Mouse (Mus musculus): ENCODE data around the gene Cdan1. TPM values are rescaled to one million over a fixed set of nuclear protein-coding genes. Genes with fewer than 3 reads are reported as not detected.

Cdan1 gene
- 4.3 and 6.5 TPM in 2 replicates for polyA plus RNA-seq (2015; fragmentation: Nextera tagmentation; extraction: Ambion mirVana)

- peak within 1 kb of the TSS; percentile 90 for H3K4me2 ChIP-seq
- no peaks in the 10 kb centered on the region for H3K9me3 ChIP-seq (replicated peaks)
- H3K27ac ChIP-seq: peak within 1 kb of the TSS; percentile 76
- H3K9ac ChIP-seq: peak within 1 kb of the TSS; percentile 93
- peak; percentile 48 for ATAC-seq (replicated peaks; ENCODE audit: insufficient number of reproducible peaks, insufficient read depth, low FRiP score, low read depth)
- H3K36me3 ChIP-seq: no peaks in the 10 kb centered on the region
- H3K27me3 ChIP-seq: no peaks in the 10 kb centered on the region
- under 1% methylated on average over 69 of the region's 71 CpGs for WGBS
- peaks cover 8% of the 10 kb centered on the region; the same call in 1 of the 2 replicates for H3K4me1 ChIP-seq (replicated peaks)
- H3K4me3 ChIP-seq: peak within 1 kb of the TSS; percentile 99
Observed at GRCm38 (mm10) chr2:120849449-120850423, at the start of gene Cdan1. Gene Cdan1 (minus strand): TSS chr2:120850128.

GRCm38 (mm10) chr2:120896361-120896760 lies 46.4 kb upstream of the Cdan1 start:
- 93% methylated on average over 3 of the region's 3 CpGs for WGBS

GRCm38 (mm10) chr2:120887601-120888000 lies 37.7 kb upstream of the Cdan1 start:
- Histone ChIP-seq H3K27me3 (no peaks in the 10 kb centered on the region), H3K36me3 (peaks cover 65% of the 10 kb centered on the region), H3K9me3 (replicated peaks) (no peaks in the 10 kb centered on the region), H3K4me3 (no peak overlapping the region), H3K9ac (no peak overlapping the region), H3K4me2 (no peak overlapping the region), H3K27ac (no peak overlapping the region), H3K4me1 (replicated peaks) (no peaks in the 10 kb centered on the region)
- ATAC-seq (replicated peaks; ENCODE audit: insufficient number of reproducible peaks, insufficient read depth, low FRiP score, low read depth): no peak
- 86% methylated on average over 5 of the region's 5 CpGs for WGBS

More at GRCm38 (mm10) chr2:120896361-120896760, 46.4 kb upstream of the Cdan1 start:
- H3K9ac ChIP-seq: no peak overlapping the region
- no peaks in the 10 kb centered on the region for H3K4me1 ChIP-seq (replicated peaks)
- H3K27me3 ChIP-seq: no peaks in the 10 kb centered on the region
- peaks cover 59% of the 10 kb centered on the region for H3K36me3 ChIP-seq
- ATAC-seq (replicated peaks; ENCODE audit: insufficient number of reproducible peaks, insufficient read depth, low FRiP score, low read depth): no peak
- H3K9me3 ChIP-seq (replicated peaks): no peaks in the 10 kb centered on the region
- H3K4me2 ChIP-seq: no peak overlapping the region
- no peak overlapping the region for H3K27ac ChIP-seq
- H3K4me3 ChIP-seq: no peak overlapping the region

- Histone ChIP-seq H3K27me3 (no peaks in the 10 kb centered on the region), H3K4me3 (no peak overlapping the region), H3K4me1 (replicated peaks) (peaks cover 20% of the 10 kb centered on the region), H3K9me3 (replicated peaks) (no peaks in the 10 kb centered on the region), H3K9ac (no peak overlapping the region), H3K27ac (no peak overlapping the region), H3K4me2 (no peak overlapping the region), H3K36me3 (peaks cover 29% of the 10 kb centered on the region)
- ATAC-seq (replicated peaks; ENCODE audit: insufficient number of reproducible peaks, insufficient read depth, low FRiP score, low read depth): no peak
- WGBS: 74% methylated on average over 2 of the region's 2 CpGs
Observed at GRCm38 (mm10) chr2:120873192-120873591, 23.3 kb upstream of the Cdan1 start.

GRCm38 (mm10) chr2:120871447-120872336 lies 21.8 kb upstream of the Cdan1 start:
- Histone ChIP-seq H3K27ac (peak overlapping the region; percentile 85), H3K36me3 (peaks cover 22% of the 10 kb centered on the region), H3K4me3 (no peak overlapping the region), H3K4me2 (no peak overlapping the region), H3K4me1 (replicated peaks) (peaks cover 20% of the 10 kb centered on the region), H3K9ac (no peak overlapping the region), H3K27me3 (no peaks in the 10 kb centered on the region), H3K9me3 (replicated peaks) (no peaks in the 10 kb centered on the region)
- 34% methylated on average over 9 of the region's 9 CpGs for WGBS
- ATAC-seq (replicated peaks; ENCODE audit: insufficient number of reproducible peaks, insufficient read depth, low FRiP score, low read depth): peak; percentile 73

- WGBS: 81% methylated on average over 5 of the region's 5 CpGs
- H3K36me3 ChIP-seq: peaks cover 44% of the 10 kb centered on the region
Observed at GRCm38 (mm10) chr2:120867336-120867735, 17.4 kb upstream of the Cdan1 start.

GRCm38 (mm10) chr2:120866561-120866960 lies 16.6 kb upstream of the Cdan1 start:
- no peaks in the 10 kb centered on the region for H3K9me3 ChIP-seq (replicated peaks)
- H3K4me2 ChIP-seq: no peak overlapping the region
- H3K27ac ChIP-seq: no peak overlapping the region
- H3K27me3 ChIP-seq: no peaks in the 10 kb centered on the region
- no peak overlapping the region for H3K4me3 ChIP-seq
- 10% methylated on average over 1 of the region's 1 CpGs for WGBS
- peaks cover 50% of the 10 kb centered on the region for H3K36me3 ChIP-seq
- H3K4me1 ChIP-seq (replicated peaks): peaks cover 15% of the 10 kb centered on the region
- no peak for ATAC-seq (replicated peaks; ENCODE audit: insufficient number of reproducible peaks, insufficient read depth, low FRiP score, low read depth)
- H3K9ac ChIP-seq: no peak overlapping the region

More at GRCm38 (mm10) chr2:120867336-120867735, 17.4 kb upstream of the Cdan1 start:
- ATAC-seq (replicated peaks; ENCODE audit: insufficient number of reproducible peaks, insufficient read depth, low FRiP score, low read depth): no peak
- Histone ChIP-seq H3K4me2 (no peak overlapping the region), H3K4me1 (replicated peaks) (peaks cover 20% of the 10 kb centered on the region), H3K27ac (no peak overlapping the region), H3K4me3 (no peak overlapping the region), H3K9ac (no peak overlapping the region), H3K9me3 (replicated peaks) (no peaks in the 10 kb centered on the region), H3K27me3 (no peaks in the 10 kb centered on the region)

GRCm38 (mm10) chr2:120863389-120863788 lies 13.5 kb upstream of the Cdan1 start:
- Histone ChIP-seq H3K27me3 (no peaks in the 10 kb centered on the region), H3K9me3 (replicated peaks) (no peaks in the 10 kb centered on the region), H3K4me1 (replicated peaks) (no peaks in the 10 kb centered on the region), H3K4me3 (no peak overlapping the region), H3K27ac (no peak overlapping the region), H3K4me2 (no peak overlapping the region), H3K9ac (no peak overlapping the region), H3K36me3 (peaks cover 54% of the 10 kb centered on the region)
- ATAC-seq (replicated peaks; ENCODE audit: insufficient number of reproducible peaks, insufficient read depth, low FRiP score, low read depth): no peak
- WGBS: 96% methylated on average over 1 of the region's 1 CpGs

GRCm38 (mm10) chr2:120860699-120861098 lies 10.8 kb upstream of the Cdan1 start:
- no peaks in the 10 kb centered on the region for H3K27me3 ChIP-seq
- no peak for ATAC-seq (replicated peaks; ENCODE audit: insufficient number of reproducible peaks, insufficient read depth, low FRiP score, low read depth)
- WGBS: 70% methylated on average over 1 of the region's 1 CpGs
- peaks cover 45% of the 10 kb centered on the region for H3K36me3 ChIP-seq
- H3K9ac ChIP-seq: no peak overlapping the region
- no peak overlapping the region for H3K4me3 ChIP-seq
- no peak overlapping the region for H3K27ac ChIP-seq
- H3K4me1 ChIP-seq (replicated peaks): no peaks in the 10 kb centered on the region
- H3K4me2 ChIP-seq: no peak overlapping the region
- no peaks in the 10 kb centered on the region for H3K9me3 ChIP-seq (replicated peaks)

- H3K27ac ChIP-seq: no peak overlapping the region
- H3K4me1 ChIP-seq (replicated peaks): no peaks in the 10 kb centered on the region
- peaks cover 26% of the 10 kb centered on the region for H3K36me3 ChIP-seq
- H3K4me2 ChIP-seq: no peak overlapping the region
- H3K27me3 ChIP-seq: no peaks in the 10 kb centered on the region
- no peak for ATAC-seq (replicated peaks; ENCODE audit: insufficient number of reproducible peaks, insufficient read depth, low FRiP score, low read depth)
- no peaks in the 10 kb centered on the region for H3K9me3 ChIP-seq (replicated peaks)
- H3K4me3 ChIP-seq: no peak overlapping the region
- 86% methylated on average over 3 of the region's 3 CpGs for WGBS
- no peak overlapping the region for H3K9ac ChIP-seq
Observed at GRCm38 (mm10) chr2:120858131-120858530, 8.2 kb upstream of the Cdan1 start.

GRCm38 (mm10) chr2:120853151-120853550 lies 3.2 kb upstream of the Cdan1 start:
- Histone ChIP-seq H3K36me3 (no peaks in the 10 kb centered on the region), H3K4me1 (replicated peaks) (peaks cover 8% of the 10 kb centered on the region; the same call in 1 of the 2 replicates), H3K9ac (no peak overlapping the region), H3K27me3 (no peaks in the 10 kb centered on the region), H3K4me3 (no peak overlapping the region), H3K27ac (no peak overlapping the region), H3K9me3 (replicated peaks) (no peaks in the 10 kb centered on the region), H3K4me2 (no peak overlapping the region)
- 70% methylated on average over 3 of the region's 3 CpGs for WGBS
- no peak for ATAC-seq (replicated peaks; ENCODE audit: insufficient number of reproducible peaks, insufficient read depth, low FRiP score, low read depth)
